Mouse (Mus musculus): ENCODE data around the gene Zfp30. TPM values are rescaled to one million over a fixed set of nuclear protein-coding genes. Genes with fewer than 3 reads are reported as not detected.

Gene Zfp30
- polyA plus RNA-seq (2021), result 11.8 TPM

- TF ChIP-seq CTCF (IDR thresholded peaks at IDR 0.05), result no peak
- no peaks in the 10 kb centered on the region for H3K27me3 ChIP-seq
- ATAC-seq (peak; percentile 91), DNase-seq (ENCODE audit: low read depth, low spot score) (peak; percentile 41)
- in situ Hi-C loops (cut with MboI; ENCODE audit: low pct_unique_long_range_greater_than_20kb), result no loop called here
- POLR2A ChIA-PET, result interaction anchor here (0.7 to 1.3 kb wide), 4 partner anchors 11 to 261 kb away, joined by 3 to 7 read pairs (median 3); no protein-coding TSS in a partner anchor
- CTCF ChIA-PET, result no interaction called here
These were observed at the start of gene Zfp30 for GRCm38 (mm10) chr7:29783871-29784551. Gene Zfp30, plus strand, starts transcription at chr7:29783998.

DNA sequence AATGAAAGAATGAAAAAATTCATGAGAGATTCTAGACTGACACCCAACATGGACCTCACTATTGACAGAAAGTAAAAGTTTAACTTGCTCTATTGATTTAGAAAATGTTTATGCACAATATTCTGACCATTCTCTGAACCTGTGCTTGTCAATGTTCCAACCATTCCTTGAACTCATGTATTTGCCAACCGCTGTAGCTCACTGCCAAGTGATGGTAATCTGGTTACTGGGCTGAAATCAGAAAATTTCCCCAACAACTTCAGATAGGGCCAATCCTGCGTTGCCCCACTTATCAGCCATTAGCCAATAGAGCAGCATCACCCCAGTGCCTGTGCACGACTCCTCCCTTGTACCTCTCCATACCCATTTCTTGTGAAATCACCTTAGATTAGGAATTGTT lies 41.5 kb upstream of the Zfp30 start:
- in situ Hi-C loops (cut with MboI; ENCODE audit: low pct_unique_long_range_greater_than_20kb), result no loop called here
- no peaks in the 10 kb centered on the region for H3K27me3 ChIP-seq
- no peak for TF ChIP-seq CTCF (IDR thresholded peaks at IDR 0.05)
- ATAC-seq (no peak), DNase-seq (ENCODE audit: low read depth, low spot score) (no peak)
- ChIA-PET POLR2A (no interaction called here), CTCF (no interaction called here)

GRCm38 (mm10) chr7:29760476-29760875 lies 23.3 kb upstream of the Zfp30 start:
- no peak for DNase-seq (ENCODE audit: low read depth, low spot score)
- POLR2A ChIA-PET, result no interaction called here
- ATAC-seq, result no peak
- H3K27me3 ChIP-seq, result no peaks in the 10 kb centered on the region
- CTCF ChIA-PET, result no interaction called here
- in situ Hi-C loops (cut with MboI; ENCODE audit: low pct_unique_long_range_greater_than_20kb), result loop anchor here (5.0 kb wide), 1 partner anchor 33 kb away; the partner anchor contains the start of gene Catsperg2
- no peak for TF ChIP-seq CTCF (IDR thresholded peaks at IDR 0.05)

DNA sequence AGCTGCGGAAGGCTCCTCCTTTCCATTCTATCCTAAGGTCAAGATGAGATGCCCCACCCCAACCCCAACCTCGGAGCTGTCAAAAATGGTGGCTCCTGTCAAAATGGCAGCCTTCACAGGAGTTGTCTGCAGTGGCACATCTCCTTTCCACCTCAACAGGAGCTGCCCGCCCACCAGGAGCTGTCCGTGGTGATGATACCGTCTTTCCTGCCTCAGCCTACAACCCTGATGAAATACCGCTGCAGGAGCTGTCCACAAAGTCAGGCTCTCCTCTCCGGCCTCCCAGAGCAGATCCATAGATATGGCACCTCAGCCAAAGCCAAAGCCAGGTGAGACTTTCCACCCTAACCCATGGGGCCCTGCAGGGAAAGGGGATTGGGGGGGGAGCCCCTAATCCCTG lies 19.1 kb upstream of the Zfp30 start:
- no peaks in the 10 kb centered on the region for H3K27me3 ChIP-seq
- no peak for TF ChIP-seq CTCF (IDR thresholded peaks at IDR 0.05)
- in situ Hi-C loops (cut with MboI; ENCODE audit: low pct_unique_long_range_greater_than_20kb), result loop anchor here (5.0 kb wide), 1 partner anchor 37 kb away; the partner anchor contains the start of gene Catsperg2
- ChIA-PET CTCF (no interaction called here), POLR2A (no interaction called here)
- ATAC-seq (no peak), DNase-seq (ENCODE audit: low read depth, low spot score) (no peak)

DNA sequence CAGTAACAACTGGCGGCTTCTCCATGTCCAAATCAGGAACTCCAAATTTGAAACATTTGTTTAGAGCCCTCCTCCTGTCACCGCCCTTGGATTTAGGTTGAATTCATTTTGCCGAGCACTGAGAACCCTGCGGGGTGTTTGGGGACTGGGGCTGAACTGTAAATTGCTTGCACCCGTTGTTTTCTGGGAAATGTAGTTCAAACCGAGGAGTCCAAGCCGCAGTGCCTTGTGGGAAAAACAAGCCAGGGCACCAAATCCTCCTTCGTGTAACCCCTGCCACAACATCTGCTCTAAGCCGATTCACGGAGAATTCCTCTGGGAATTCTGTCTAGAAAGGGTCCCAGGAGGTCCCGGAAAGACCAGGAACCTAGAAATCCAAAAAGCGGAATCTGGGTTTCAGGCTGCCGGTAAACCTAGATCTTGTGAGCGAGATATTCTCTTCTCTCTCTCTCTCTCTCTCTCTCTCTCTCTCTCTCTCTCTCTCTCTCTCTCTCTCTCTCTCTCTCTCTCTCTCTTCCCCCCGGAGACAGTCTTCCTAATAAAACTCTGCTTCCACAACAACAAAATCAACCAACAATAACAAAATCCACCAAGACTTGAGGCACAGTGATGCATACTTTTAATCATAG lies 16.6 kb upstream of the Zfp30 start:
- no peak for TF ChIP-seq CTCF (IDR thresholded peaks at IDR 0.05)
- DNase-seq (ENCODE audit: low read depth, low spot score) (peak; percentile 65), ATAC-seq (peak; percentile 38)
- ChIA-PET CTCF (no interaction called here), POLR2A (no interaction called here)
- in situ Hi-C loops (cut with MboI; ENCODE audit: low pct_unique_long_range_greater_than_20kb), result no loop called here
- H3K27me3 ChIP-seq, result no peaks in the 10 kb centered on the region

DNA sequence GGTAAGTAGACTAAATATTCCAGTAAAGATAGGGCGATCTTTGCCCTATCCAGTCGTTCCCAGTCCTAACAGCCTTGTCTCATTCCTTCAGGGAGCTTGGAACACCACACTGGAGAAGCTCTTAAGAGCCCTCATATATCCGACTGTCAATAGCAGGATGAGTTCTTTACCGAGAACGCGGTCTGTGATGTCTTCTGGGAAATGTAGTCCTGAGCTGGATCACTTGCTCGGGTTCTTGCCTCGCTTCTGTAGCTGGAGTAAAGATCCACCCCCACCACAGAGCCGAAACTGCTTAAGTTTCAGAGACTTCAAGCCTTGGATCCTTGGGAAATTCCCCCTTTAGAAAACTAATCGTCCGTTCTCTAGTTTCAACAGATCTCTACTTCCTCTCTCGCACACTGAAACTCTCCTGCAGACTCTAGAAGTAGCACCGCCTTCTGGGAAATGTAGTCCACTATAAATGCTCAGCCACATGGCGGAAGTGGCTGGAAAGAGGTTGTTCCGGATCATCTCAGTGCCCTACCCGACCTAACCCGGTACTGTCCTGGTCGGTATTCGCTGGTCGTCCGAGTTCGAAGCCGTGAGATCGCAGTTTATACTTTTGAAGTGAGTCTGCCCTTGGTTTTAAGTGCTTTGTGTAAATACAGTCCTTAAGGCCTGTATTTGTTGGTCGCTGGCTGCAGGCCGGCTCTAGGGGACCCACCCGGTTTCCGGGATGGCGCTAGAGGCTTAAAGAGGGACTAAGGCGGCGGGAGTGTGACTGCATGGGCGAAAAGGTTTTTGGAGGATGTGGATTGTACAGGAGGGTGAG lies 15.5 kb upstream of the Zfp30 start, which contains the start of gene Zfp84:
Zfp84 (plus strand) TSS at position 463 of the 811 bp plus-strand sequence.
- peak; percentile 93 for ATAC-seq
- in situ Hi-C loops (cut with MboI; ENCODE audit: low pct_unique_long_range_greater_than_20kb), result no loop called here
- POLR2A ChIA-PET, result interaction anchor here (1.1 to 1.8 kb wide), 2 partner anchors 10 to 16 kb away, joined by 5 to 7 read pairs; partner anchors contain the start of gene Zfp30
- DNase-seq (ENCODE audit: low read depth, low spot score), result peak; percentile 88
- H3K27me3 ChIP-seq, result no peaks in the 10 kb centered on the region
- TF ChIP-seq CTCF (IDR thresholded peaks at IDR 0.05), result no peak
- CTCF ChIA-PET, result interaction anchor here (1.1 to 1.3 kb wide), 2 partner anchors 10 to 50 kb away, joined by 3 read pairs; no protein-coding TSS in a partner anchor

DNA sequence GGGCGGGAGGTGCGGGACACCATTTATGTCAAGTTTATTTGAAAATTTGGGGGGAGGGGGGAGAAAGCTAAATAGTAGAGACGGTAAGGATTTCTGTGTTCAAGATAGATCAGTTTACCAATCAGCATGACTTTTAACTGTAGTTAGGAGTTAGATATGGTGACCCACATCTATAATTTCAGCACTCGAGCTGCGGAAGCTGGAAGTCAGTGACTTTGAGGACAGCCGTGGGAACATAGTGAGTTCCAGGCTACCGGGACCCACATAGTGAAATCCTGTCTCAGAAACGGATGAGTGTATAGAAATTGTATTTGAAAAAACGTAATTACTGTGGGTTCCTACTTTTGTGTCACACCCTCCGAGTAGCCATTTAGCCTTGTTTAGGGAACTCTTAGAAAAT lies 14.8 kb upstream of the Zfp30 start:
- ATAC-seq (no peak), DNase-seq (ENCODE audit: low read depth, low spot score) (no peak)
- no peaks in the 10 kb centered on the region for H3K27me3 ChIP-seq
- ChIA-PET CTCF (interaction anchor here (1.1 to 1.3 kb wide), 2 partner anchors 10 to 50 kb away, joined by 3 read pairs; no protein-coding TSS in a partner anchor), POLR2A (interaction anchor here (0.6 to 1.8 kb wide), 3 partner anchors 10 to 54 kb away, joined by 5 to 7 read pairs (median 7); partner anchors contain the start of gene Zfp30)
- TF ChIP-seq CTCF (IDR thresholded peaks at IDR 0.05), result no peak
- in situ Hi-C loops (cut with MboI; ENCODE audit: low pct_unique_long_range_greater_than_20kb), result no loop called here

GRCm38 (mm10) chr7:29773503-29773902 lies 10.3 kb upstream of the Zfp30 start:
- DNase-seq (ENCODE audit: low read depth, low spot score), result no peak
- ChIA-PET CTCF (no interaction called here), POLR2A (interaction anchor here (1.4 kb wide), 1 partner anchor 10 kb away, joined by 3 read pairs; no protein-coding TSS in a partner anchor)
- ATAC-seq, result no peak
- in situ Hi-C loops (cut with MboI; ENCODE audit: low pct_unique_long_range_greater_than_20kb), result no loop called here
- no peaks in the 10 kb centered on the region for H3K27me3 ChIP-seq
- no peak for TF ChIP-seq CTCF (IDR thresholded peaks at IDR 0.05)

DNA sequence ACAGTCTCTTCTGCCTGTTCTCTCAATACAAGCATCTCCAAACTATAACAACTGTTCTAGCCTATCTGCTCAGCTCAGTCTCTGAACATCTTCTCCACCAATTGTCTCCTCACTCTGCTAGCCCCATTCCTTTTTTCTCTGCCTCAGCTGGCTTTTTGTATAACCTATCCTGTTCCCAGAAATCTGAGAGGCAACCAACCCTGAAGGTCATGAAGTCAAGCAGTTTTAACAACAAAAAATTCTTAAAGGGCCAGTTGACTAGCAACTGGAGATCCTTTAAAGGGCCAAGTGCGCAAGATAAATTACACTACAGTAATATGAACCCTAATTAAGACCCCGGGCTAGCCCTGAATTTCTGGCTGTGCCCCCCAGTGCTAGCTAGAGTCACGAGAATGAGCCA lies 9.4 kb upstream of the Zfp30 start:
- CTCF ChIA-PET, result no interaction called here
- H3K27me3 ChIP-seq, result no peaks in the 10 kb centered on the region
- in situ Hi-C loops (cut with MboI; ENCODE audit: low pct_unique_long_range_greater_than_20kb), result no loop called here
- POLR2A ChIA-PET, result no interaction called here
- no peak for TF ChIP-seq CTCF (IDR thresholded peaks at IDR 0.05)
- DNase-seq (ENCODE audit: low read depth, low spot score) (no peak), ATAC-seq (no peak)

GRCm38 (mm10) chr7:29776568-29776967 lies 7.2 kb upstream of the Zfp30 start:
- H3K27me3 ChIP-seq, result no peaks in the 10 kb centered on the region
- ChIA-PET POLR2A (no interaction called here), CTCF (no interaction called here)
- in situ Hi-C loops (cut with MboI; ENCODE audit: low pct_unique_long_range_greater_than_20kb), result no loop called here
- no peak for TF ChIP-seq CTCF (IDR thresholded peaks at IDR 0.05)
- no peak for DNase-seq (ENCODE audit: low read depth, low spot score)
- no peak for ATAC-seq
